Mouse (Mus musculus) liver, adult 2 months (tissue): ENCODE measurements around the gene Atp6v1e1.

ENCODE experiments used
- CTCF ChIP-seq: fragments of 200-500 bp; IDR thresholded peaks from 2 replicates; pipeline ENCODE4 v1.5.1; 2011; ENCODE audit warnings: low read depth, low read length, control low read depth
- POLR2A ChIP-seq: fragments of 200-500 bp; IDR thresholded peaks from 2 replicates; pipeline ENCODE4 v1.6.1; 2011; ENCODE audit warnings: low read length, control low read depth; ENCODE audit not compliant: insufficient read depth; ENCODE audit errors: extremely low read depth

- TF ChIP-seq POLR2A (no peak), CTCF (no peak)
Observed at GRCm38 (mm10) chr6:120830056-120830455, 7.5 kb upstream of the Atp6v1e1 start.
